Mouse (Mus musculus): ENCODE measurements around the gene Mrtfa. TPM values are rescaled to one million over a fixed set of nuclear protein-coding genes. Genes with fewer than 3 reads are reported as not detected.

Mrtfa gene
- polyA plus RNA-seq, 1 experiment from 2014 or later: 25.8 TPM

DNA sequence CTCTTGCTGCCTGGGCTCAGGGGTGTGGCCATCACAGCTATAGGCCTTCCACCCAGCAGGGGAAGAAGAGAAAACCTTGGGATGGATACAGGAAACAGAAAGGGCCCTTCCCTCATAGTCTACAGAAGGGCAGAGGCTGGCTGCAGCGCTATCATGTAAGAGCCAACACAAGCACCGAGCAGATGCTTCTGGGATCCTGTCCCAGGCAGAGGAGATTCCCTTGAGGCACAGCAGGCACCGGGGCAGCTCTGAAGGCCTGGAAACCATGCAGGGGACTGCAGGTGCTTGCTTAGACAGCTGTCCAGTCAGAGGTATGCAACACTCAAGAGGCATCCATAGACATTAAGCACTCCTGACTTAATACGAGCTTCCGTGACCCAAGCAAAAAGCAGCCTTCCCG, 156.4 kb downstream of the Mrtfa start:
- Histone ChIP-seq H3K9ac (no peak overlapping the region), H3K36me3 (no peaks in the 10 kb centered on the region), H3K4me2 (replicated peaks) (no peak overlapping the region), H3K27ac (no peak overlapping the region), H3K4me1 (peaks cover 36% of the 10 kb centered on the region), H3K27me3 (no peaks in the 10 kb centered on the region), H3K9me3 (no peaks in the 10 kb centered on the region), H3K4me3 (no peak overlapping the region)
- no peak for ATAC-seq (ENCODE audit: low FRiP score, low read depth)
- 63% methylated on average over 6 of the region's 6 CpGs for WGBS

DNA sequence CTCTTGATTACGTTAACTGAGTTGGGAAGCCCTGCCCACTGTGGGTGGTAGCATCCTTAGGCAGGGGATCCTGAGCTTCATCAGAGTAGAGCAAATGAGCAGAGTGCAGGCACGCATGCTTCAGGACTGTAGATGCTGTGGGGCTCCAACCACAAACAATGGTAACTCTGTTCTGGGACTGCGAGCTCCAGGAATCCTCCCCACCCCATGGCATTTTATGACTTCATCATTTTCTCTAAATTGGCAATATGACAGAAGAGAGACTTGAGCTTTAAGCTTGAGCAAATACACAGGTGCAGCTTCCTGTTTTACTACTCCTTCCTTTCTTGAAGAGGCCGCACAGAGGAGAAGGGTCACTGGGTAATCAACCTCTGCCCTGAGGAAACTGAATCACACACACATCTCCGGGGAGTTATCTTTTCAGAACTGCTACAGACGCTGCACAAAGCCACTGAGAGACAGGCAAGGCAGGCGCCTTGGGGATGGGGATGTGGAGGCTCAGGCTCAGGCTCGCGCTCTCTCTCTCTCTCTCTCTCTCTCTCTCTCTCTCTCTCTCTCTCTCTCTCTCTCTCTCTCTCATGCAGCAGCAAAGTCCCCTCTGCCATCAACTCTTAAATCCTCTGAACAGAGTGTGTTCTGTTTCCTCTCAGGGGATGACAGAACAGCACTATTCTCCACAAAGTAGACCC, 157.5 kb downstream of the Mrtfa start:
- H3K9ac ChIP-seq: no peak overlapping the region
- peaks cover 37% of the 10 kb centered on the region for H3K4me1 ChIP-seq
- H3K4me2 ChIP-seq (replicated peaks): no peak overlapping the region
- H3K36me3 ChIP-seq: no peaks in the 10 kb centered on the region
- no peak overlapping the region for H3K4me3 ChIP-seq
- H3K27me3 ChIP-seq: no peaks in the 10 kb centered on the region
- no peak for ATAC-seq (ENCODE audit: low FRiP score, low read depth)
- no peak overlapping the region for H3K27ac ChIP-seq
- 42% methylated on average over 9 of the region's 9 CpGs for WGBS
- H3K9me3 ChIP-seq: no peaks in the 10 kb centered on the region

DNA sequence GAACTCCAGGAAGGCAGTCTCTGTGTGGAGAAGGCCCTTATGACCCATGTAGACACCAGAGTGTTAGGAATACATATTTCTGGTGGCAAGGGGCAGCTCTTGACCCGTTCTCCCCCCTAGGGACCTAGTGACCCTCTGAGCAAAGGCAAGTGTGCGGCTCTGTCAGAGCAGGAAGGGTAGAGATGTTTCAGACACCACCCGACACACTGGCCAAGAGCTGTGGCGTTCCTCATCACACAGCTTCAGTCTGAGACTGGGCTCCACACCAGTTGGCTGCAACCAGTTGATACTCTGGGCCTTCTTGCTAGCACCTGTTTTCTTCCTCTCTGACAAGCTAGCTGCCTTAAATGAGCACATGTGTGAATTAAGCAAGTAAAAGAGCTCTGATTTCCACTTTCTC, 158.9 kb downstream of the Mrtfa start:
- no peak overlapping the region for H3K4me3 ChIP-seq
- H3K27ac ChIP-seq: no peak overlapping the region

DNA sequence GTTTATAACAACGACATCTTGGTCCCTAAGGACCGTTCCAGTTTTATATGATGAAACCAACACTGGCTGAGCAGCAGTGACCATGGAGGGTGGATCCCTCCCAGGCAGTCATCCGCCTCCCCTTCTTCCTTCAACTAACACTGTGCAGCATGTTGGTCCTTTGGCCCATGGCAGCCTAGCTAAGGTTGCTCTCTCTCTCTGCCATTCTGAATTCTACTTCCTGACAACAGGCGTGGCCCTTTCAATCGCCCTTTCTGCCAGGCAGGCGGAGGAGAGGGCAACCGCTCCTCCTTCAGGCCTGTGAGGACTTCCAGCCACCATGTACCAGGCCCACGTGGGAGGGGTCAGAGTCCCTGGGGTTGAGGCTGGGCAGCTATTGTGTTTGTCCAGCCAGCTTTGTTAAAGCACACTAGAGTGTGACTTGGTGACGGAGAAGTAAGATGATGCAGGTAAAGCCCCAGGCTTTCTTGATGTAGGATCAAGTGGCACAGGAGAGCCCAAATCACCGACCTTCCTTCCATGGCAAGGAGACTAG, 159.6 kb downstream of the Mrtfa start:
- Histone ChIP-seq H3K4me2 (replicated peaks) (no peak overlapping the region), H3K9me3 (no peaks in the 10 kb centered on the region), H3K4me3 (no peak overlapping the region), H3K9ac (no peak overlapping the region), H3K27ac (no peak overlapping the region), H3K27me3 (no peaks in the 10 kb centered on the region), H3K36me3 (no peaks in the 10 kb centered on the region), H3K4me1 (peaks cover 47% of the 10 kb centered on the region)
- ATAC-seq (ENCODE audit: low FRiP score, low read depth): no peak
- 84% methylated on average over 10 of the region's 10 CpGs for WGBS

More for the DNA sequence above, 158.9 kb downstream of the Mrtfa start:
- no peak for ATAC-seq (ENCODE audit: low FRiP score, low read depth)
- Histone ChIP-seq H3K36me3 (no peaks in the 10 kb centered on the region), H3K9ac (no peak overlapping the region), H3K9me3 (no peaks in the 10 kb centered on the region), H3K4me2 (replicated peaks) (no peak overlapping the region), H3K27me3 (no peaks in the 10 kb centered on the region), H3K4me1 (peaks cover 42% of the 10 kb centered on the region)
- WGBS: 78% methylated on average over 4 of the region's 4 CpGs

DNA sequence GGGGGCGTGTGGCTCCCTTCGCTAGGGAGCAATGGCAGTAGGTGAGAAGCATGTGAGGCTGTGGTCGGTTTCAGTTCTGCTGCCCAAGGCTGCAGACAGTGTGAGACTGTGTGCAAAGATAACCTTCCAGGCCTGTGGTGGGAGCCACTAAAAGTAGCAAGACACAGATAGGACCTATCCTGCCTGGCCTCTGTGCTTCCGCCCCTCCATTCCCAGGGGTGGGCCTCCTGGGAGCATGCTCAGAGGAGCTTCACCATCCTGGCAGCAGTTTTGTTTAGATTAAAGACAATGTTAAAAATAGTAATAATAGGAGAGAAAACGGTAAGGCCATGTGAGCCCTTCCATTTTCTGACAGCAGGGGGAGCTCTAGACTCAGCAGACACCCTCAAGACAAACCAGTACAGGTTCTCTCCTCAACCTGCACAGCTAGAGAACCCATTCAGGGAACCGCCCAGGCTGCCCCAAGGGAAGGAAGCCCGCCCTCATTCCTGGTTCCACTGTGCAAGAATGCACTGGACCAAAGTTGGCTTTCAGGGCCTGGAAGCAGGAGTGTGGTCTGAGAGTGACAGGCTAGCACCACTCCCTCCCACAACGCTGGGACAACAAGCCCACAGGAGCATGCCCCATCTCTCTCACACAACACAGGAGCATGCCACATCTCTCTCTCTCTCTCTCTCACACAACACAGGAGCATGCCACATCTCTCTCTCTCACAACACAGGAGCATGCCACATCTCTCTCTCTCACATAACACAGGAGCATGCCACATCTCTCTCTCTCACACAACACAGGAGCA, 163.0 kb downstream of the Mrtfa start:
- H3K9ac ChIP-seq: no peak overlapping the region
- H3K27ac ChIP-seq: no peak overlapping the region
- H3K4me3 ChIP-seq: no peak overlapping the region
- peaks cover 15% of the 10 kb centered on the region; the same call in 1 of the 2 replicates for H3K4me1 ChIP-seq
- WGBS: 40% methylated on average over 8 of the region's 8 CpGs
- ATAC-seq (ENCODE audit: low FRiP score, low read depth): peak; percentile 77
- H3K36me3 ChIP-seq: peaks cover 8% of the 10 kb centered on the region
- no peak overlapping the region for H3K4me2 ChIP-seq (replicated peaks)
- no peaks in the 10 kb centered on the region for H3K27me3 ChIP-seq
- H3K9me3 ChIP-seq: no peaks in the 10 kb centered on the region

DNA sequence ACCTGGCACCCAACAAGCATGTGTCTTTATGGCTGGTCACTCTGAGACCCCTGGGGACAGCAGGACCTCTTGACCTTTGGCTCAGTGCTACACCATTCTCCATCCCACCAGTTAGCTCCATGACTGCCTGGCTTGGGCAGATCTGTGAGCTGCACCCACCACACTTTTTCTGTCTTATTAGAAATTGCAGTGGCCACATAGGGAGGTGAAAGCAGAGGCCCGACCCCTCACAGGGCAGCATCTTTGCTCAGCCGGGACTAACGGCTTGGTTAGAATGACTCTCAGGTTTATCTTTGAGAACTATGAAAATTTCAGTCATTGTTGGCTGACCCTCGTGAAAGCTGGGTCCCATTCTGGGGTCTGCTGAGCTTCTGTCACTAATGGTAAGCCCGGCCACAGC, 163.7 kb downstream of the Mrtfa start:
- Histone ChIP-seq H3K27ac (no peak overlapping the region), H3K4me2 (replicated peaks) (no peak overlapping the region), H3K27me3 (no peaks in the 10 kb centered on the region), H3K4me3 (no peak overlapping the region), H3K36me3 (peaks cover 15% of the 10 kb centered on the region), H3K4me1 (peaks cover 14% of the 10 kb centered on the region; the same call in 1 of the 2 replicates), H3K9me3 (no peaks in the 10 kb centered on the region), H3K9ac (no peak overlapping the region)
- no peak for ATAC-seq (ENCODE audit: low FRiP score, low read depth)
- 85% methylated on average over 5 of the region's 5 CpGs for WGBS

DNA sequence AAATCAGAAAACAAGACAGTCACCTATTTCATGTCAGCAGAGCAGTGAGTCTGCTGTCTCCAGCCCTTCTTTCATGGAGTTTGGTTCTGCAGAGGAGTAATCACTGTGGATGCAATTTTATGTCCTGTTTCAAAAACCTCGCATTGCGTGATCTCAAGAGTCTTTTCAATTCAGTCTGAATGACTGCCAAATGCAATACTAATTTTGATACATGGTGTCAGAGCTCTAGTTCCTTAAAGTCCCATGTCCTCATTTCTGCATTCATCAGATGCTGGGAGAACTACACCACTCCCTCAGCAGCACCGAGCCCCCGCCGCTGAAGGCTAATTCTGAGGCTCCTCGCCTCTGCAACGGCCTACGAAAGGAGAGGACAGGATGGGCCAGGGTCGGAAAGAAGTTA, 166.7 kb downstream of the Mrtfa start:
- 0 out of 2 replicates have a peak overlapping the region, but pooled peaks have one; percentile 13 for H3K9ac ChIP-seq
- H3K4me2 ChIP-seq (replicated peaks): no peak overlapping the region
- H3K4me1 ChIP-seq: peaks cover 14% of the 10 kb centered on the region; the same call in 1 of the 2 replicates
- H3K4me3 ChIP-seq: no peak overlapping the region
- WGBS: 85% methylated on average over 9 of the region's 9 CpGs
- H3K27ac ChIP-seq: no peak overlapping the region
- no peak for ATAC-seq (ENCODE audit: low FRiP score, low read depth)
- no peaks in the 10 kb centered on the region for H3K9me3 ChIP-seq
- H3K27me3 ChIP-seq: no peaks in the 10 kb centered on the region
- peaks cover 44% of the 10 kb centered on the region for H3K36me3 ChIP-seq

DNA sequence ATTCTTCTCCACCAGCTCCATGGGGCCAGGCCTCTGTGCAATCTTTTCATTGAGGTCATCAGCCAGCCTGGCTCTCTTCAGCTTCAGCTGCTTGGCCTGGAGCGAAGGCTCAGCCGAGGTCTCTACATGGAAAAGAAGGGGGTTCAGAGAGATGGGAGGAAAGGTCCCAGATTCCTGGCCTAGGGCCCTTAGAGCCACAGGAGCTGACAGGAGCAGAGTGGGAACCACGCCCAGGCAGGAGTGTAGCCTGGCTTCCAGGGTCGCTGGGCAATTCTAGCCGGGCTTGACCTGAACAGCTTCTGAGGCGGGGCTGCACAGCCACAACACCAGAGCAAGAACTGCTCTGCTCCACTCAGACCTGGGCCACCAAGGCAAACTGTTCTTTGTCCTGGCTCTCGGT, 168.1 kb downstream of the Mrtfa start:
- peaks cover 8% of the 10 kb centered on the region; the same call in 1 of the 2 replicates for H3K4me1 ChIP-seq
- H3K27ac ChIP-seq: no peak overlapping the region
- no peaks in the 10 kb centered on the region for H3K27me3 ChIP-seq
- no peaks in the 10 kb centered on the region for H3K9me3 ChIP-seq
- no peak for ATAC-seq (ENCODE audit: low FRiP score, low read depth)
- WGBS: 85% methylated on average over 7 of the region's 7 CpGs
- no peak overlapping the region for H3K4me3 ChIP-seq
- H3K36me3 ChIP-seq: peaks cover 58% of the 10 kb centered on the region
- no peak overlapping the region for H3K9ac ChIP-seq
- H3K4me2 ChIP-seq (replicated peaks): no peak overlapping the region

DNA sequence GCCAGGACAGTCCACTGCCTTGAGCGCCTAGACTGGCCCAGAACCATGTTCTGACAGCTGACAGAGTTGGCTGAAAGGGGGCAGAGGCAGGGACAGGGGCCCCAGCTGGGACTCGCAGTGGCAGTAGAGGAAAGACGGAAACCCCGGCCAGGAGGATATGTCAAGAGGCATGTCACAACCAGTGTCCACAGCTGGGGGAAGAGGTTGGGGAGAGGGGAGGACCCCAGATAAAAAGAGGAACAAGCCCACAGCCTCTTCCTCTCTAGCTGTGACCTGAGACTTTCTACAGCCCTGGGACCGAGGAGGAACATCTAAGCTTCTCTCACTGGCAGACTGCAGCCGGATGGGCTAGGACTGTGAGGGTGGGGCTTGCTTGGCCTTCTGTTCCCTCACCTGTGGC, 169.2 kb downstream of the Mrtfa start:
- no peak overlapping the region for H3K4me3 ChIP-seq
- no peaks in the 10 kb centered on the region for H3K27me3 ChIP-seq
- ATAC-seq (ENCODE audit: low FRiP score, low read depth): no peak
- H3K4me2 ChIP-seq (replicated peaks): no peak overlapping the region
- H3K4me1 ChIP-seq: peaks cover 6% of the 10 kb centered on the region; the same call in 1 of the 2 replicates
- H3K27ac ChIP-seq: no peak overlapping the region
- H3K9me3 ChIP-seq: no peaks in the 10 kb centered on the region
- 85% methylated on average over 6 of the region's 6 CpGs for WGBS
- no peak overlapping the region for H3K9ac ChIP-seq
- peaks cover 69% of the 10 kb centered on the region for H3K36me3 ChIP-seq

DNA sequence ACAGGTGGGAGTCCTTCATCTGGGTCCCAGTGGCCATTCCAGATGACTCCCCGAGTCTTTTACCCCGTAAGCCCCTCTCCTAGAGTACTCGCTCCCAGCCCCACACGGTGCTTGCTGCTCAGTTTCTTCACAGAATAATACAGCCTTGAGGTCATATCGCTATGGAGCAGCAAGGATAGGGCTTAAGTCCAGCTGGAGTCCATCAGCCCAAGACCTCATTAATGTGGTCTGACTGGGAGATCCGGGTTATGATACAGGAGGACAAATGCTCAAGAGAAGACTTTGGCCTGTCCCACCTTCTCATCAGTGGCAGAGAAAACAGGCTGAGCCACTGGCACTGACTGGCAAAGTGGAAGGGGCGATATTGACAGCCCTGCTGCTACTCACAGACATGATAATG, 173.2 kb downstream of the Mrtfa start:
- no peak overlapping the region for H3K4me2 ChIP-seq (replicated peaks)
- H3K4me1 ChIP-seq: no peaks in the 10 kb centered on the region
- 92% methylated on average over 7 of the region's 7 CpGs for WGBS
- no peak overlapping the region for H3K9ac ChIP-seq
- H3K4me3 ChIP-seq: no peak overlapping the region
- H3K27ac ChIP-seq: no peak overlapping the region
- no peaks in the 10 kb centered on the region for H3K27me3 ChIP-seq
- peaks cover 99% of the 10 kb centered on the region for H3K36me3 ChIP-seq
- H3K9me3 ChIP-seq: no peaks in the 10 kb centered on the region
- ATAC-seq (ENCODE audit: low FRiP score, low read depth): no peak

DNA sequence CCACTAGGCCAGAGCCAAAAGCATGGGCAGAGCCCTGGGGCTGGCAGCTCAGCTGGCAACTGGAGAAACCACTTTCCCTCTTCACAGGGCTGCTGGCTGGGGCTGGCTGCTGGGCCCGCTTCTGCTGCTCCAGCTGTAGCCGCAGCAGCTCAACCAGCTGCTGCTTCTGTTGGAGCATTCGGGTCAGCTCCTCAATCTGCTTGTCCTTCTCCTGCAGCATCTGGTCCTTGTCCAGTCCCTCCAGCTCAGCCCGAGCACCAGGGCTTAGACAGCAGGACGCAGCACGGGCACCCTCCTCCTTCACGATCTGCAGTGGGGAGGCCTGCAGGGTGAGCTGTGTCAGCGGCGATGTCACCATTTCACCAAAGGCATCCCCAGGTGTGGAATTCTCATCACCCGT, 174.1 kb downstream of the Mrtfa start:
- H3K9ac ChIP-seq: no peak overlapping the region
- H3K27ac ChIP-seq: no peak overlapping the region
- H3K9me3 ChIP-seq: no peaks in the 10 kb centered on the region
- no peak overlapping the region for H3K4me3 ChIP-seq
- no peaks in the 10 kb centered on the region for H3K4me1 ChIP-seq
- no peak for ATAC-seq (ENCODE audit: low FRiP score, low read depth)
- peaks cover 98% of the 10 kb centered on the region for H3K36me3 ChIP-seq
- no peak overlapping the region for H3K4me2 ChIP-seq (replicated peaks)
- WGBS: 88% methylated on average over 10 of the region's 10 CpGs
- no peaks in the 10 kb centered on the region for H3K27me3 ChIP-seq

DNA sequence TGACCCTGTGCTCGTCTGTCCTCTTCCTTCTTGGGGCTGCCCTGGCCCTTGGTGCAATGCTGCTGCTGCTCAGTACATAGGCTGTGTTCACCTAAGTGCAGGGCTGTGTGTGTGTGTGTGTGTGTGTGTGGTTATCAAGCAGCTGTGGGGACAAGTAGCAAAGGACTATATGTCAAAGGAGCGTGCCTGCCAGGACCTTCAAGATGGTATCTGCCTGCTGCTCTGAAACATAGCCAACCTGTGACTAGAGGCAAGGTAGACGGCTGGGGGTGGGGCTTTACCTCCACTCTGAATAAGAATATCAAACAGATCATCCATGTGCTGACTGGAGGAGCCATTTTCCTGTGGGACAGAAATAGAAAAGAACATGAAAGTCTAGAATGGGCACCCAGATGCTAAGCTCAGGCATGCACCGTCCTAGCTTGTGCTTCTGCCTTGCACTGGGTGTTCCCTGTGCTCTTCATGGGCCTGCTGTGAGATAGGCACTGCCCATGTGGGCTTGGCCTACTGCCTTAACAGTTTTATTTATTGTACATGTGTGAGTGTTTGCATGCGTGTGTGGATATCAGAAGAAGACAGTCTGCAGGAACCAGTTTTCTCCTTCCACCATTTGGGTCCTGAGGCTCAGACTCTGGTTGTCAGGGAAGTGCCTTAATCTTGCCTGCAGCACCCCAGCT, 175.4 kb downstream of the Mrtfa start:
- H3K36me3 ChIP-seq: peaks cover 99% of the 10 kb centered on the region
- H3K27me3 ChIP-seq: no peaks in the 10 kb centered on the region
- H3K4me2 ChIP-seq (replicated peaks): no peak overlapping the region
- H3K27ac ChIP-seq: no peak overlapping the region
- ATAC-seq (ENCODE audit: low FRiP score, low read depth): no peak
- no peaks in the 10 kb centered on the region for H3K4me1 ChIP-seq
- WGBS: 79% methylated on average over 5 of the region's 5 CpGs
- H3K4me3 ChIP-seq: no peak overlapping the region
- H3K9me3 ChIP-seq: no peaks in the 10 kb centered on the region
- no peak overlapping the region for H3K9ac ChIP-seq
